Mouse (Mus musculus): ENCODE results near the gene Camta1. TPM values are rescaled to one million over a fixed set of nuclear protein-coding genes. Genes with fewer than 3 reads are reported as not detected.

Camta1 gene
- polyA plus RNA-seq, 1 experiment from 2014 or later: 137 TPM

GRCm38 (mm10) chr4:150939991-150940651 lies 921.6 kb downstream of the Camta1 start:
- 60% methylated on average over 13 of the region's 13 CpGs for WGBS (ENCODE audit: insufficient replicate concordance)
- H3K9ac ChIP-seq (ENCODE audit: low read depth, low read length): no peak overlapping the region
- H3K4me2 ChIP-seq: no peak overlapping the region
- ATAC-seq (replicated peaks; ENCODE audit: insufficient number of reproducible peaks, low FRiP score, low TSS enrichment): no peak
- no peaks in the 10 kb centered on the region for H3K9me3 ChIP-seq (replicated peaks; ENCODE audit: control insufficient read depth, low read length)
- H3K27me3 ChIP-seq (ENCODE audit: control insufficient read depth, insufficient read depth, low read length): no peaks in the 10 kb centered on the region
- H3K4me1 ChIP-seq (ENCODE audit: control insufficient read depth, insufficient read depth, low read length): 0 out of 2 replicates have a peak, but pooled peaks cover 2% of the 10 kb centered on the region
- H3K36me3 ChIP-seq (ENCODE audit: control insufficient read depth, insufficient read depth, low read length): no peaks in the 10 kb centered on the region
- no peak overlapping the region for H3K4me3 ChIP-seq (ENCODE audit: low read depth, low read length)
- no peak overlapping the region for H3K27ac ChIP-seq (ENCODE audit: low read depth, low read length)

- Histone ChIP-seq H3K4me1 (ENCODE audit: control insufficient read depth, insufficient read depth, low read length) (0 out of 2 replicates have a peak, but pooled peaks cover 2% of the 10 kb centered on the region), H3K9me3 (replicated peaks; ENCODE audit: control insufficient read depth, low read length) (no peaks in the 10 kb centered on the region), H3K9ac (ENCODE audit: low read depth, low read length) (no peak overlapping the region), H3K36me3 (ENCODE audit: control insufficient read depth, insufficient read depth, low read length) (no peaks in the 10 kb centered on the region), H3K27me3 (ENCODE audit: control insufficient read depth, insufficient read depth, low read length) (no peaks in the 10 kb centered on the region), H3K4me3 (ENCODE audit: low read depth, low read length) (no peak overlapping the region), H3K4me2 (peak overlapping the region; percentile 41), H3K27ac (ENCODE audit: low read depth, low read length) (no peak overlapping the region)
- WGBS (ENCODE audit: insufficient replicate concordance): 29% methylated on average over 14 of the region's 14 CpGs
- ATAC-seq (replicated peaks; ENCODE audit: insufficient number of reproducible peaks, low FRiP score, low TSS enrichment): no peak
Observed at GRCm38 (mm10) chr4:150938063-150938452, 923.6 kb downstream of the Camta1 start.

DNA sequence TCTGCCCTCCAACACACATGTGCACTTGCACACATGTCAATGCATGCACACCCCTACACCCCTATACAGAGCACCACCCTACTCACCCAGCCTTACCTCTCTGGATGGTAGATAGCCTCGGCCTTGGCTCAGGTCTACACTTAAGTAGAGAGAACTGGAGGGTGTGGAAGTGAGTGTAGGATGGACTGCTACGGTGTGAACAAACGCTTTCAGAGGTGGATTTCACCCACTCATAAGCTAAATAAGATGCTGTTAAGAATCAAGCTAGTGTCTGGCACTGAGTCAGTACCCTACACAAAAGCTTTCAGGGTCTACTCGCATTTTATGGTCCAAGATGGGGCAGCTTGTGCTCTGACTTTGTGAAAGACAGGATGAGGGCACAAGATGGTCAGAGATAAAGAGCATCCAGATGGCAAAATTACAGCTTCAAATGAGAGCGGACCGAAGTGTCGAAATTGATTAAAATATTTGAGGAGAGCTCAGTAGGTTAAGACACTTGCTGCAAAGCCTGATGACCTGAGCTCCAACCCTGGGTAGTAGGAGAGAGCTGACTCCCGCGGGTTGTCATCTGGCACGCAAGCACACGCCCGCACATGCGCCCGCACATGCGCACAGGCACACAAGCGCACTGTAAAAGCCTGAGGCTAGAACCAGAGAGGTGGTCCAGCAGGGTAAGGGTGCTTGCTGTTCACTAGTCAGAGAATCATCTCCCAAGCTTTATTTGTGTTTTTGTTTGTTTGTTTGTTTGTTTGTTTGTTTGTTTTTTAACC lies 924.2 kb downstream of the Camta1 start:
- H3K4me3 ChIP-seq (ENCODE audit: low read depth, low read length): no peak overlapping the region
- H3K27me3 ChIP-seq (ENCODE audit: control insufficient read depth, insufficient read depth, low read length): no peaks in the 10 kb centered on the region
- peak overlapping the region; percentile 41 for H3K4me2 ChIP-seq
- no peaks in the 10 kb centered on the region for H3K9me3 ChIP-seq (replicated peaks; ENCODE audit: control insufficient read depth, low read length)
- H3K4me1 ChIP-seq (ENCODE audit: control insufficient read depth, insufficient read depth, low read length): 0 out of 2 replicates have a peak, but pooled peaks cover 2% of the 10 kb centered on the region
- H3K27ac ChIP-seq (ENCODE audit: low read depth, low read length): no peak overlapping the region
- 65% methylated on average over 16 of the region's 16 CpGs for WGBS (ENCODE audit: insufficient replicate concordance)
- H3K36me3 ChIP-seq (ENCODE audit: control insufficient read depth, insufficient read depth, low read length): no peaks in the 10 kb centered on the region
- H3K9ac ChIP-seq (ENCODE audit: low read depth, low read length): no peak overlapping the region
- ATAC-seq (replicated peaks; ENCODE audit: insufficient number of reproducible peaks, low FRiP score, low TSS enrichment): no peak

GRCm38 (mm10) chr4:150933503-150933902 lies 928.2 kb downstream of the Camta1 start:
- Histone ChIP-seq H3K4me2 (no peak overlapping the region), H3K9me3 (replicated peaks; ENCODE audit: control insufficient read depth, low read length) (no peaks in the 10 kb centered on the region), H3K4me3 (ENCODE audit: low read depth, low read length) (no peak overlapping the region), H3K27me3 (ENCODE audit: control insufficient read depth, insufficient read depth, low read length) (no peaks in the 10 kb centered on the region; the same call in 1 of the 2 replicates), H3K36me3 (ENCODE audit: control insufficient read depth, insufficient read depth, low read length) (no peaks in the 10 kb centered on the region), H3K4me1 (ENCODE audit: control insufficient read depth, insufficient read depth, low read length) (no peaks in the 10 kb centered on the region), H3K9ac (ENCODE audit: low read depth, low read length) (no peak overlapping the region), H3K27ac (ENCODE audit: low read depth, low read length) (no peak overlapping the region)
- ATAC-seq (replicated peaks; ENCODE audit: insufficient number of reproducible peaks, low FRiP score, low TSS enrichment): no peak
- WGBS (ENCODE audit: insufficient replicate concordance): 71% methylated on average over 1 of the region's 1 CpGs

DNA sequence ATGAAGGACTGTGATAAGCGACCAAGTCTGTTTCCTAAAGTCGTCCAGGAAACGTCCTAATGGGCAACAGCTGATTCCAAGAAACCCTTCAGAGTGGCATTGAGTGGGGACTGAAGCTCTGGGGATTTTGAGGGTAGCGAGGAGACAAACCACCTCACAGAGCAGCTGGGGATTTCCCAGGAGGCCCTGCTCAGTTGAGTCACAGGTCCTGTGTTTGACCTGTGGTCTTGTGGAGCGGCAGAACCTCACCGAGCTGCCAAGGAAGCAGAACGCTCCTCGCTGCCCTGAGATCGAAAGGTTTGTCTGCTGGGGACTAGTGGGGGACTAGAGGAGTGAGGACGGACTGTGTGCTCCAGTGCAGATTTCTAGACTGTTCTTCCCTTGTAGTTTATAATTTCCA lies 933.9 kb downstream of the Camta1 start:
- 62% methylated on average over 10 of the region's 10 CpGs for WGBS (ENCODE audit: insufficient replicate concordance)
- Histone ChIP-seq H3K9me3 (replicated peaks; ENCODE audit: control insufficient read depth, low read length) (no peaks in the 10 kb centered on the region; the same call in 1 of the 2 replicates), H3K9ac (ENCODE audit: low read depth, low read length) (no peak overlapping the region), H3K27me3 (ENCODE audit: control insufficient read depth, insufficient read depth, low read length) (no peaks in the 10 kb centered on the region; the same call in 1 of the 2 replicates), H3K4me1 (ENCODE audit: control insufficient read depth, insufficient read depth, low read length) (no peaks in the 10 kb centered on the region), H3K4me3 (ENCODE audit: low read depth, low read length) (no peak overlapping the region), H3K4me2 (no peak overlapping the region), H3K36me3 (ENCODE audit: control insufficient read depth, insufficient read depth, low read length) (no peaks in the 10 kb centered on the region), H3K27ac (ENCODE audit: low read depth, low read length) (no peak overlapping the region)
- ATAC-seq (replicated peaks; ENCODE audit: insufficient number of reproducible peaks, low FRiP score, low TSS enrichment): no peak

GRCm38 (mm10) chr4:150926924-150927705 lies 934.6 kb downstream of the Camta1 start:
- 51% methylated on average over 13 of the region's 14 CpGs for WGBS (ENCODE audit: insufficient replicate concordance)

DNA sequence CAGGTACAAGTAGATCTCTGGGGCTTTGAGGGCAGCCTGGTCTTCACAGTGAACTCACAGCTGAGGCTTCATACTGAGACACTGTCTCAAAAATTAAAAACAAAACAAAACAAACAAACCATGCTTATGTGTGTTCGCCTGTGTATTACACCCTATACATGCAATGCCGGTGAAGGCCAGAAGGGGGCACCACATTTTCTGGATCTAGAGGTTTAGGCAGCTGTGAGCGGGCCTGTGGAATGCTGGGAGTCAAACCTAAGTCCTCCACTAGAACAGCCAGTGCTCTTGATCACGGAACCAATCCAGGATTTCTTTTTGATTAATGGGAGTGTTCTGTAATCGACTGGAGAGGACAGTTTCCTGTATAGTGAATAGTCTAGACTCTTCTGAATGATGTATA lies 935.8 kb downstream of the Camta1 start:
- no peaks in the 10 kb centered on the region for H3K4me1 ChIP-seq (ENCODE audit: control insufficient read depth, insufficient read depth, low read length)
- H3K9me3 ChIP-seq (replicated peaks; ENCODE audit: control insufficient read depth, low read length): no peaks in the 10 kb centered on the region; the same call in 1 of the 2 replicates
- H3K27ac ChIP-seq (ENCODE audit: low read depth, low read length): no peak overlapping the region
- ATAC-seq (replicated peaks; ENCODE audit: insufficient number of reproducible peaks, low FRiP score, low TSS enrichment): no peak
- 46% methylated on average over 5 of the region's 5 CpGs for WGBS (ENCODE audit: insufficient replicate concordance)
- no peaks in the 10 kb centered on the region for H3K36me3 ChIP-seq (ENCODE audit: control insufficient read depth, insufficient read depth, low read length)
- H3K27me3 ChIP-seq (ENCODE audit: control insufficient read depth, insufficient read depth, low read length): no peaks in the 10 kb centered on the region; the same call in 1 of the 2 replicates
- no peak overlapping the region for H3K4me2 ChIP-seq
- H3K9ac ChIP-seq (ENCODE audit: low read depth, low read length): no peak overlapping the region
- H3K4me3 ChIP-seq (ENCODE audit: low read depth, low read length): no peak overlapping the region

More at GRCm38 (mm10) chr4:150926924-150927705, 934.6 kb downstream of the Camta1 start:
- Histone ChIP-seq H3K36me3 (ENCODE audit: control insufficient read depth, insufficient read depth, low read length) (no peaks in the 10 kb centered on the region), H3K4me1 (ENCODE audit: control insufficient read depth, insufficient read depth, low read length) (no peaks in the 10 kb centered on the region), H3K4me3 (ENCODE audit: low read depth, low read length) (no peak overlapping the region), H3K9ac (ENCODE audit: low read depth, low read length) (no peak overlapping the region), H3K4me2 (no peak overlapping the region), H3K9me3 (replicated peaks; ENCODE audit: control insufficient read depth, low read length) (no peaks in the 10 kb centered on the region; the same call in 1 of the 2 replicates), H3K27me3 (ENCODE audit: control insufficient read depth, insufficient read depth, low read length) (no peaks in the 10 kb centered on the region; the same call in 1 of the 2 replicates), H3K27ac (ENCODE audit: low read depth, low read length) (no peak overlapping the region)
- no peak for ATAC-seq (replicated peaks; ENCODE audit: insufficient number of reproducible peaks, low FRiP score, low TSS enrichment)

GRCm38 (mm10) chr4:150924936-150925335 lies 936.7 kb downstream of the Camta1 start:
- Histone ChIP-seq H3K9ac (ENCODE audit: low read depth, low read length) (no peak overlapping the region), H3K36me3 (ENCODE audit: control insufficient read depth, insufficient read depth, low read length) (no peaks in the 10 kb centered on the region), H3K9me3 (replicated peaks; ENCODE audit: control insufficient read depth, low read length) (no peaks in the 10 kb centered on the region; the same call in 1 of the 2 replicates), H3K27me3 (ENCODE audit: control insufficient read depth, insufficient read depth, low read length) (no peaks in the 10 kb centered on the region), H3K4me2 (no peak overlapping the region), H3K4me3 (ENCODE audit: low read depth, low read length) (no peak overlapping the region), H3K27ac (ENCODE audit: low read depth, low read length) (no peak overlapping the region), H3K4me1 (ENCODE audit: control insufficient read depth, insufficient read depth, low read length) (no peaks in the 10 kb centered on the region)
- 71% methylated on average over 6 of the region's 6 CpGs for WGBS (ENCODE audit: insufficient replicate concordance)
- no peak for ATAC-seq (replicated peaks; ENCODE audit: insufficient number of reproducible peaks, low FRiP score, low TSS enrichment)
